ENCODE assay signal across 22 mouse cellular contexts in the genomic region with DNA sequence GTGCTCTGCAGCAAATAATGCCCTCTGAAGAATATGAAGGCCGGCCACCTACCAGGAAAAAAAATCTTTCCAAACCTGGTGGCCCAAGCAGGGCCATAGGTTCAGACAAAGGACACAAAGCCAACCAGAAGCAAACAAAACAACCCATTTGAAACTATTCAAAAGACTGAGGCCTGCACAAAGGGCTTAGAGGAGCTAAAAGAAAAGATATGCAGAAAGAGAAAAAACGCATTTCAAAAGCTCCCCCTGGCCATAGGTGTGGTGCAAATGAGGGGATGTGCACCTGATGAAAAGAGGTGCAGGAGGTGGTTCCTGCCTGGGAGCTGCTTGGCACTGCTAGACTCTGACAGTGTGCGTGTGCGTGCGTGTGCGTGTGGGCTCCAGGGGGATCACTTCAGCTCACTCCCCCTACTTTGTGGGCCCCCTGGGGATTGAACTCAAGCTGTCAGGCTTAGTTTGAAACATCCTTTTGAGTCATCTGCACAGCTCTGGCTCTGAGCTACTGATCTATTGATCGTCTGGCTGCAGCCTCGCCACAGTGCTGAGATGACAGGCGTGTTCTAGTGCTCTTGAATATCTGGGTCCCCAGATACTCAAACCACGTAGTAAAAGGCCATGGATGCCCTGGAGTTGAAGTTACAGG. TPM values are rescaled to one million over a fixed set of nuclear protein-coding genes. Genes with fewer than 3 reads are reported as not detected.
A peak's percentile ranks its signal among the peaks of the same experiment; 100 is the strongest.
DNase-seq lines count a peak whose midpoint lies in the region; ATAC-seq and TF ChIP-seq lines count a peak whose summit lies in the region.
"Had no signal": no experiment of that assay in that cellular context is flagged by ENCODE, and none has a peak within 500 bp of the region (broad histone marks: within the 10 kb centered on the region; RNA-seq: fewer than 3 reads in every experiment).

No protein-coding gene starts in this region.

- no peaks in the 10 kb centered on the region for H3K9me3 ChIP-seq in midbrain, embryonic 14.5 days (ENCODE audit: control insufficient read depth, low read length)
- H3K9me3 ChIP-seq in midbrain, embryonic 15.5 days, result no peaks in the 10 kb centered on the region
- no peaks in the 10 kb centered on the region for H3K9me3 ChIP-seq in ES-Bruce4 (replicated peaks; ENCODE audit: control insufficient read depth, insufficient read depth, low read length, poor library complexity, severe bottlenecking)
- H3K9me3 ChIP-seq: embryonic facial prominence, embryonic 13.5 days; forebrain, embryonic 13.5 days; hindbrain, embryonic 13.5 days; limb, embryonic 10.5 days had no signal

- TF ChIP-seq EP300 in ES-Bruce4 (IDR thresholded peaks at IDR 0.05; ENCODE audit: insufficient read depth, low read depth, low read length), result peak; percentile 100

- no peak overlapping the region for H3K4me2 ChIP-seq in midbrain, embryonic 14.5 days (ENCODE audit: low read length)
- H3K4me2 ChIP-seq in midbrain, embryonic 15.5 days, result no peak overlapping the region
- H3K4me2 ChIP-seq: embryonic facial prominence, embryonic 13.5 days; forebrain, embryonic 13.5 days; heart, embryonic 11.5 days; hindbrain, embryonic 13.5 days had no signal

- TF ChIP-seq CTCF in ES-Bruce4 (IDR thresholded peaks at IDR 0.05; ENCODE audit: low read depth, low read length), result no peak

- ATAC-seq in midbrain, embryonic 14.5 days (ENCODE audit: low FRiP score, low TSS enrichment), result no peak
- ATAC-seq in midbrain, embryonic 15.5 days (replicated peaks), result no peak
- ATAC-seq: forebrain, embryonic 13.5 days had no signal

- DNase-seq in midbrain, embryonic 14.5 days, result peak; percentile 28
- DNase-seq in WW6 (ENCODE audit: low read depth, low spot score), result peak; percentile 87
- peak; percentile 20 for DNase-seq in retina, embryonic 14.5 days (ENCODE audit: low spot score)
- no peak for DNase-seq in right cerebral cortex, postnatal 36 days (ENCODE audit: low spot score in 2 of 2)
- no peak for DNase-seq in layer of hippocampus, adult 9-10 months (ENCODE audit: low spot score)
- DNase-seq in liver, result no peak
- DNase-seq: adrenal gland, postnatal 36 days; cerebellum, adult 11 months; cerebellum, adult 9-11 months; heart, postnatal 10 days; kidney, adult 2 months; kidney, postnatal 10 days; lung, postnatal 4 days; right cerebral cortex, postnatal 4 days had no signal

- H3K27me3 ChIP-seq in midbrain, embryonic 14.5 days (ENCODE audit: control insufficient read depth, insufficient read depth, low read length), result peaks cover 24% of the 10 kb centered on the region
- peaks cover 24% of the 10 kb centered on the region for H3K27me3 ChIP-seq in midbrain, embryonic 15.5 days (replicated peaks)
- no peaks in the 10 kb centered on the region for H3K27me3 ChIP-seq in ES-Bruce4 (ENCODE audit: control insufficient read depth, insufficient read depth, low read length, poor library complexity, severe bottlenecking)

- H3K9ac ChIP-seq in midbrain, embryonic 14.5 days (replicated peaks; ENCODE audit: low read length), result no peak overlapping the region
- H3K9ac ChIP-seq in midbrain, embryonic 15.5 days, result no peak overlapping the region
- peak overlapping the region; percentile 14; the same call in 1 of the 2 replicates for H3K9ac ChIP-seq in ES-Bruce4 (ENCODE audit: low read depth, poor library complexity, severe bottlenecking)
- H3K9ac ChIP-seq: embryonic facial prominence, embryonic 13.5 days; forebrain, embryonic 13.5 days; hindbrain, embryonic 13.5 days had no signal

- no peak overlapping the region for H3K27ac ChIP-seq in midbrain, embryonic 14.5 days (replicated peaks; ENCODE audit: low read depth, low read length)
- no peak overlapping the region for H3K27ac ChIP-seq in midbrain, embryonic 15.5 days
- peak overlapping the region; percentile 98 for H3K27ac ChIP-seq in ES-Bruce4 (ENCODE audit: insufficient read depth, low read length)
- H3K27ac ChIP-seq: embryonic facial prominence, embryonic 13.5 days; forebrain, embryonic 13.5 days; hindbrain, embryonic 13.5 days; limb, embryonic 10.5 days had no signal

- H3K4me1 ChIP-seq in midbrain, embryonic 14.5 days (ENCODE audit: control insufficient read depth, insufficient read depth, low read length), result peaks cover 11% of the 10 kb centered on the region; the same call in 1 of the 2 replicates
- H3K4me1 ChIP-seq in midbrain, embryonic 15.5 days, result peaks cover 22% of the 10 kb centered on the region
- peaks cover 10% of the 10 kb centered on the region for H3K4me1 ChIP-seq in ES-Bruce4 (ENCODE audit: control insufficient read depth, insufficient read depth, low read length)

- TF ChIP-seq POLR2A in ES-Bruce4 (IDR thresholded peaks at IDR 0.05; ENCODE audit: insufficient read depth, low read length), result no peak

- 19% methylated on average over 10 of the region's 10 CpGs for WGBS in midbrain, embryonic 14.5 days
- WGBS in midbrain, embryonic 15.5 days, result 14% methylated on average over 10 of the region's 10 CpGs

- H3K4me3 ChIP-seq in midbrain, embryonic 14.5 days (replicated peaks; ENCODE audit: low read depth, low read length), result no peak overlapping the region
- no peak overlapping the region for H3K4me3 ChIP-seq in midbrain, embryonic 15.5 days
- no peak overlapping the region for H3K4me3 ChIP-seq in ES-Bruce4 (ENCODE audit: low read depth, low read length)
- H3K4me3 ChIP-seq: embryonic facial prominence, embryonic 13.5 days; erythroblast, embryonic 14.5 days; forebrain, embryonic 13.5 days; hindbrain, embryonic 13.5 days; limb, embryonic 10.5 days had no signal

- no peaks in the 10 kb centered on the region for H3K36me3 ChIP-seq in midbrain, embryonic 14.5 days (ENCODE audit: control insufficient read depth, insufficient read depth, low read length)
- no peaks in the 10 kb centered on the region for H3K36me3 ChIP-seq in midbrain, embryonic 15.5 days (replicated peaks)
- H3K36me3 ChIP-seq in ES-Bruce4 (ENCODE audit: control insufficient read depth, insufficient read depth, low read length, poor library complexity, severe bottlenecking), result peaks cover 18% of the 10 kb centered on the region
- H3K36me3 ChIP-seq: embryonic facial prominence, embryonic 13.5 days; hindbrain, embryonic 13.5 days; limb, embryonic 10.5 days had no signal

RNA-seq across cellular contexts. Expression of gene Klf2, which starts 2.7 kb away (rescaled TPM):
- 3.1 and 5.7 TPM in 2 replicates for polyA plus RNA-seq in midbrain, embryonic 14.5 days (2014; fragmentation: Nextera tagmentation; extraction: Ambion mirVana)
- polyA plus RNA-seq in midbrain, embryonic 15.5 days (2015; fragmentation: Nextera tagmentation; extraction: Ambion mirVana), result 4.7 and 5.4 TPM in 2 replicates
- 44.7 and 47.0 TPM in 2 replicates for polyA plus RNA-seq in ES-Bruce4 (2011; ENCODE audit: insufficient read depth, insufficient read length, low read depth, missing spikeins)

RNA-seq across cellular contexts. Expression of gene Gm10282, which starts 11.1 kb away (rescaled TPM):
- polyA plus RNA-seq in midbrain, embryonic 14.5 days (2014; fragmentation: Nextera tagmentation; extraction: Ambion mirVana), result 13.6 and 18.2 TPM in 2 replicates
- polyA plus RNA-seq in midbrain, embryonic 15.5 days (2015; fragmentation: Nextera tagmentation; extraction: Ambion mirVana), result 9.0 and 11.9 TPM in 2 replicates
- 2.3 and 4.5 TPM in 2 replicates for polyA plus RNA-seq in ES-Bruce4 (2011; ENCODE audit: insufficient read depth, insufficient read length, low read depth, missing spikeins)

Comparison
In these comparisons a context has a peak if more than half of its experiments do, and no peak if none do; other contexts are left out.
1. DNase-seq: peak in midbrain, embryonic 14.5 days (single experiment), WW6 (single experiment) and retina, embryonic 14.5 days (single experiment); none in right cerebral cortex, postnatal 36 days (0 of 2), layer of hippocampus, adult 9-10 months (single experiment) and liver (single experiment).